Mouse (Mus musculus) liver, embryonic 14.5 days (tissue): Measurements from ENCODE around the gene Spef1.

Source experiments
- CTCF ChIP-seq: IDR thresholded peaks from 2 replicates; pipeline ENCODE4 v1.5.1; 2016; ENCODE audit warnings: antibody characterized with exemption, low read depth, control low read depth
- EP300 ChIP-seq: IDR thresholded peaks from 2 replicates; pipeline ENCODE4 v1.6.1; 2016; ENCODE audit warnings: antibody characterized with exemption, low read depth

GRCm38 (mm10) chr2:131234127-131234650 lies 47.1 kb upstream of the Spef1 start:
- TF ChIP-seq CTCF, result no peak
- TF ChIP-seq EP300, result no peak
